Mouse (Mus musculus) heart, postnatal 0 days (tissue): Measurements from ENCODE around the gene Stat5a. TPM values are rescaled to one million over a fixed set of nuclear protein-coding genes. Genes with fewer than 3 reads are reported as not detected.

ENCODE experiments used
- ATAC-seq: fragments of 200-750 bp; cut with Nextera tagmentation; 2 replicates; pipeline ENCODE4 v1.8.0; 2017; ENCODE audit warnings: low read depth, moderate number of reproducible peaks, moderate library complexity; ENCODE audit not compliant: insufficient read depth
- DNase-seq: peaks from one replicate; pipeline ENCODE4 v3.0.0-alpha.2; 2016; ENCODE audit warnings: low spot score
- H3K27ac ChIP-seq: fragments of 300-500 bp; sonication (generic); 2 replicates; pipeline ENCODE4 v1.5.1; 2014; ENCODE audit warnings: low read depth, mild to moderate bottlenecking
- H3K27me3 ChIP-seq: fragments of 300-500 bp; sonication (generic); 2 replicates; pipeline ENCODE4 v1.6.1; 2014; ENCODE audit warnings: low read length, mixed read lengths; ENCODE audit not compliant: control insufficient read depth, insufficient read depth
- H3K36me3 ChIP-seq: fragments of 300-500 bp; sonication (generic); replicated peaks from 2 replicates; pipeline ENCODE4 v1.6.1; 2014; ENCODE audit warnings: low read length, mixed read lengths; ENCODE audit not compliant: control insufficient read depth, insufficient read depth
- H3K4me1 ChIP-seq: fragments of 300-500 bp; sonication (generic); 2 replicates; pipeline ENCODE4 v1.6.1; 2014; ENCODE audit warnings: antibody characterized with exemption; ENCODE audit not compliant: control insufficient read depth, insufficient read depth
- H3K4me2 ChIP-seq: fragments of 300-500 bp; sonication (generic); 2 replicates; pipeline ENCODE4 v1.6.1; 2014; ENCODE audit warnings: low read depth, mild to moderate bottlenecking, low read length, moderate library complexity
- H3K4me3 ChIP-seq: fragments of 300-500 bp; sonication (generic); 2 replicates; pipeline ENCODE4 v1.5.1; 2014; ENCODE audit warnings: low read depth, low read length
- H3K9ac ChIP-seq: fragments of 300-500 bp; sonication (generic); replicated peaks from 2 replicates; pipeline ENCODE4 v1.6.1; 2014; ENCODE audit warnings: low read depth, low read length, mixed read lengths
- H3K9me3 ChIP-seq: fragments of 300-500 bp; sonication (generic); replicated peaks from 2 replicates; pipeline ENCODE4 v1.6.1; 2016; ENCODE audit warnings: low read length; ENCODE audit not compliant: control insufficient read depth
- CTCF ChIP-seq: IDR thresholded peaks from 2 replicates; pipeline ENCODE4 v1.5.1; 2016; ENCODE audit warnings: antibody characterized with exemption, control low read depth, low read depth
- EP300 ChIP-seq: IDR thresholded peaks from 2 replicates; pipeline ENCODE4 v1.6.1; 2016; ENCODE audit warnings: antibody characterized with exemption, low read depth
- WGBS: fragments of 180-500 bp; shearing (Covaris S2); extraction: QIAGEN DNeasy Blood & Tissue Kit; methylation state at CpG from one replicate; pipeline ENCODE4 v1.1.7; 2014; 5-methylcytosine and 5-hydroxymethylcytosine counted together
- polyA plus RNA-seq: library from polyadenylated mRNA; unstranded; fragments of >200 nt; fragmentation: Nextera tagmentation; extraction: Ambion mirVana; gene quantifications from 2 replicates; pipeline ENCODE4 v1.2.1, GENCODE M21; 2015
- total RNA-seq: library from RNA; depleted of rRNA; stranded (reverse); fragments of >200 nt; gene quantifications from 2 replicates; pipeline ENCODE4 v1.2.3, GENCODE M21; 2014; ENCODE audit warnings: low replicate concordance

The Stat5a gene
- total and polyA plus RNA-seq, 2 experiments from 2014 or later = 11.7 to 12.6 TPM

GRCm38 (mm10) chr11:100843070-100843669 lies 16.0 kb upstream of the Stat5a start:
- H3K27ac ChIP-seq = no peak overlapping the region
- DNase-seq (no peak), ATAC-seq (no peak)
- H3K9me3 ChIP-seq = no peaks in the 10 kb centered on the region
- H3K4me3 ChIP-seq = no peak overlapping the region
- no peaks in the 10 kb centered on the region for H3K27me3 ChIP-seq
- peaks cover 11% of the 10 kb centered on the region; the same call in 1 of the 2 replicates for H3K4me1 ChIP-seq
- H3K36me3 ChIP-seq = no peaks in the 10 kb centered on the region
- no peak overlapping the region for H3K9ac ChIP-seq
- no peak overlapping the region for H3K4me2 ChIP-seq
- 93% methylated on average over 8 of the region's 8 CpGs for WGBS
- TF ChIP-seq CTCF (no peak), EP300 (no peak)

GRCm38 (mm10) chr11:100844121-100844520 lies 15.0 kb upstream of the Stat5a start:
- Histone ChIP-seq H3K4me2 (no peak overlapping the region), H3K9me3 (no peaks in the 10 kb centered on the region), H3K4me1 (peaks cover 18% of the 10 kb centered on the region), H3K4me3 (no peak overlapping the region), H3K27ac (no peak overlapping the region), H3K36me3 (no peaks in the 10 kb centered on the region), H3K27me3 (no peaks in the 10 kb centered on the region), H3K9ac (no peak overlapping the region)
- TF ChIP-seq EP300 (no peak), CTCF (no peak)
- WGBS = 83% methylated on average over 4 of the region's 4 CpGs
- ATAC-seq = no peak
- no peak for DNase-seq

DNA sequence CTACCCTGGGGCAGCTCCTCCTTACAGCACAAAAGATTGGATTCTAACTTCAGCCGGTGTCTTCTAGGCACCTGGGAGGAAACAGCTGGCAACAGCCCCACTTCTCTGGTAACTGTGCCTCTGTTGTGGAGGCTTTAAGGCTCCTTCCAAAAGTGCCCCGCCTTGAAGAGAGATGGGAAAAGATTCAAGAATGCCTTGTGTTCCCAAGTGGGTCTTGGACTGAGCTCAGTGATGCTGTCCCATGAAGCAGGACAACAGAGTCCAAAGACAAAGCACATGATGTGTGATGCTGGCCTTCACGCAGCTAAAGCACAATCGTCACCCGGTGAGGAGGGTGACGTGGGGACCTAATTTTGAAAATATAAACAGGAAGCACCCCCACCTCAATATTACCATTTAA lies 13.4 kb upstream of the Stat5a start:
- Histone ChIP-seq H3K4me3 (no peak overlapping the region), H3K27ac (peak overlapping the region; percentile 53; the same call in 1 of the 2 replicates), H3K4me2 (no peak overlapping the region), H3K9me3 (no peaks in the 10 kb centered on the region), H3K27me3 (no peaks in the 10 kb centered on the region), H3K9ac (no peak overlapping the region), H3K4me1 (peaks cover 16% of the 10 kb centered on the region), H3K36me3 (no peaks in the 10 kb centered on the region)
- ATAC-seq (no peak), DNase-seq (no peak)
- 77% methylated on average over 6 of the region's 6 CpGs for WGBS
- TF ChIP-seq EP300 (no peak), CTCF (no peak)

GRCm38 (mm10) chr11:100847572-100847971 lies 11.6 kb upstream of the Stat5a start:
- Histone ChIP-seq H3K4me3 (no peak overlapping the region), H3K9ac (no peak overlapping the region), H3K9me3 (no peaks in the 10 kb centered on the region), H3K36me3 (no peaks in the 10 kb centered on the region), H3K4me2 (peak overlapping the region; percentile 92; the same call in 1 of the 2 replicates), H3K27ac (no peak overlapping the region), H3K27me3 (no peaks in the 10 kb centered on the region), H3K4me1 (peaks cover 16% of the 10 kb centered on the region; the same call in 1 of the 2 replicates)
- no peak for ATAC-seq
- TF ChIP-seq EP300 = no peak
- TF ChIP-seq CTCF = no peak
- 88% methylated on average over 4 of the region's 4 CpGs for WGBS
- no peak for DNase-seq

- no peak overlapping the region for H3K9ac ChIP-seq
- TF ChIP-seq EP300 (no peak), CTCF (no peak)
Observed at GRCm38 (mm10) chr11:100848080-100848479, 11.1 kb upstream of the Stat5a start.

More at GRCm38 (mm10) chr11:100848080-100848479, 11.1 kb upstream of the Stat5a start:
- Histone ChIP-seq H3K4me1 (peaks cover 16% of the 10 kb centered on the region; the same call in 1 of the 2 replicates), H3K9me3 (no peaks in the 10 kb centered on the region), H3K4me2 (peak overlapping the region; percentile 92; the same call in 1 of the 2 replicates), H3K36me3 (no peaks in the 10 kb centered on the region), H3K27ac (no peak overlapping the region), H3K27me3 (no peaks in the 10 kb centered on the region), H3K4me3 (no peak overlapping the region)
- DNase-seq (no peak), ATAC-seq (no peak)
- 42% methylated on average over 4 of the region's 4 CpGs for WGBS
